Mouse (Mus musculus) hindbrain, postnatal 0 days (tissue): ENCODE data around the gene Pirb. TPM values are rescaled to one million over a fixed set of nuclear protein-coding genes. Genes with fewer than 3 reads are reported as not detected.
A peak's percentile ranks its signal among the peaks of the same experiment; 100 is the strongest.

ENCODE experiments used
- ATAC-seq: fragments of 200-750 bp; cut with Nextera tagmentation; 2 replicates; pipeline ENCODE4 v1.8.0; 2017; ENCODE audit warnings: mild to moderate bottlenecking, moderate TSS enrichment, moderate library complexity
- DNase-seq: peaks from one replicate; pipeline ENCODE4 v3.0.0-alpha.2; 2015; ENCODE audit warnings: low spot score
- H3K27ac ChIP-seq: fragments of 300-500 bp; sonication (generic); 2 replicates; pipeline ENCODE4 v1.5.1; 2014; ENCODE audit warnings: mild to moderate bottlenecking
- H3K27me3 ChIP-seq: fragments of 300-500 bp; sonication (generic); 2 replicates; pipeline ENCODE4 v1.6.1; 2014; ENCODE audit warnings: low read length, mixed read lengths; ENCODE audit not compliant: insufficient read depth
- H3K36me3 ChIP-seq: fragments of 300-500 bp; sonication (generic); 2 replicates; pipeline ENCODE4 v1.6.1; 2014; ENCODE audit warnings: low read length, mixed read lengths; ENCODE audit not compliant: insufficient read depth
- H3K4me1 ChIP-seq: fragments of 300-500 bp; sonication (generic); 2 replicates; pipeline ENCODE4 v1.6.1; 2014; ENCODE audit warnings: antibody characterized with exemption, low read length, mixed read lengths; ENCODE audit not compliant: insufficient read depth
- H3K4me2 ChIP-seq: fragments of 300-500 bp; sonication (generic); 2 replicates; pipeline ENCODE4 v1.6.1; 2014; ENCODE audit warnings: low read depth, mild to moderate bottlenecking, low read length, moderate library complexity, mixed read lengths
- H3K4me3 ChIP-seq: fragments of 300-500 bp; sonication (generic); 2 replicates; pipeline ENCODE4 v1.5.1; 2014; ENCODE audit warnings: low read length
- H3K9ac ChIP-seq: fragments of 300-500 bp; sonication (generic); replicated peaks from 2 replicates; pipeline ENCODE4 v1.6.1; 2014; ENCODE audit warnings: mild to moderate bottlenecking, low read length, moderate library complexity, mixed read lengths
- H3K9me3 ChIP-seq: fragments of 300-500 bp; sonication (generic); 2 replicates; pipeline ENCODE4 v1.6.1; 2016; ENCODE audit warnings: low read length, mixed read lengths
- CTCF ChIP-seq: IDR thresholded peaks from 2 replicates; pipeline ENCODE4 v1.5.1; 2016; ENCODE audit warnings: antibody characterized with exemption, control low read depth, low read depth
- WGBS: fragments of 180-500 bp; shearing (Covaris S2); extraction: QIAGEN DNeasy Blood & Tissue Kit; methylation state at CpG from one replicate; pipeline ENCODE4 v1.1.7; 2014; 5-methylcytosine and 5-hydroxymethylcytosine counted together
- polyA plus RNA-seq: library from polyadenylated mRNA; unstranded; fragments of >200 nt; fragmentation: Nextera tagmentation; extraction: Ambion mirVana; gene quantifications from 2 replicates; pipeline ENCODE4 v1.2.1, GENCODE M21; 2015
- total RNA-seq: library from RNA; depleted of rRNA; stranded (reverse); fragments of >200 nt; gene quantifications from 2 replicates; pipeline ENCODE4 v1.2.3, GENCODE M21; 2014

The Pirb gene
- total and polyA plus RNA-seq, 2 experiments from 2014 or later: 0.37 to 0.39 TPM

- Histone ChIP-seq H3K4me2 (no peak within 1 kb of the TSS), H3K36me3 (peaks cover 18% of the 10 kb centered on the region; the same call in 1 of the 2 replicates), H3K9ac (no peak within 1 kb of the TSS), H3K9me3 (no peaks in the 10 kb centered on the region), H3K27ac (no peak within 1 kb of the TSS), H3K27me3 (no peaks in the 10 kb centered on the region), H3K4me3 (no peak within 1 kb of the TSS), H3K4me1 (no peaks in the 10 kb centered on the region)
- whole genome bisulfite sequencing: 56% methylated on average over 9 of the region's 9 CpGs
- no peak for TF ChIP-seq CTCF
- DNase-seq: no peak
- no peak for ATAC-seq
Measured at GRCm38 (mm10) chr7:3677342-3677741, 42.8 kb downstream of the Pirb start, which contains the start of gene Tmc4. Gene Tmc4 (minus strand): TSS chr7:3677553.

- TF ChIP-seq CTCF: no peak
- H3K4me1 ChIP-seq: no peaks in the 10 kb centered on the region
- no peak overlapping the region for H3K27ac ChIP-seq
- H3K4me3 ChIP-seq: no peak overlapping the region
- ATAC-seq (no peak), DNase-seq (no peak)
- H3K27me3 ChIP-seq: no peaks in the 10 kb centered on the region
- no peak overlapping the region for H3K4me2 ChIP-seq
- 84% methylated on average over 12 of the region's 12 CpGs for WGBS
- peaks cover 14% of the 10 kb centered on the region; the same call in 1 of the 2 replicates for H3K36me3 ChIP-seq
- H3K9me3 ChIP-seq: no peaks in the 10 kb centered on the region
- no peak overlapping the region for H3K9ac ChIP-seq
Measured at GRCm38 (mm10) chr7:3676371-3676770, 43.8 kb downstream of the Pirb start.

- DNase-seq: no peak
- no peak for TF ChIP-seq CTCF
- H3K4me2 ChIP-seq: no peak overlapping the region
- no peaks in the 10 kb centered on the region for H3K9me3 ChIP-seq
- H3K27ac ChIP-seq: no peak overlapping the region
- H3K27me3 ChIP-seq: no peaks in the 10 kb centered on the region
- WGBS: 81% methylated on average over 3 of the region's 3 CpGs
- no peaks in the 10 kb centered on the region for H3K4me1 ChIP-seq
- no peak overlapping the region for H3K9ac ChIP-seq
- ATAC-seq: 0 out of 2 replicates have a peak, but pooled peaks have one; percentile 10
- H3K36me3 ChIP-seq: peaks cover 7% of the 10 kb centered on the region; the same call in 1 of the 2 replicates
- no peak overlapping the region for H3K4me3 ChIP-seq
Measured at GRCm38 (mm10) chr7:3675228-3675548, 45.0 kb downstream of the Pirb start.

- H3K27me3 ChIP-seq: no peaks in the 10 kb centered on the region
- TF ChIP-seq CTCF: peak; percentile 95
- no peak overlapping the region for H3K4me2 ChIP-seq
- 69% methylated on average over 10 of the region's 10 CpGs for WGBS
- H3K27ac ChIP-seq: no peak overlapping the region
- peaks cover 5% of the 10 kb centered on the region; the same call in 1 of the 2 replicates for H3K36me3 ChIP-seq
- H3K9ac ChIP-seq: 0 out of 2 replicates have a peak overlapping the region, but pooled peaks have one; percentile 9
- no peaks in the 10 kb centered on the region for H3K4me1 ChIP-seq
- DNase-seq (peak; percentile 90), ATAC-seq (peak; percentile 90)
- H3K9me3 ChIP-seq: no peaks in the 10 kb centered on the region
- no peak overlapping the region for H3K4me3 ChIP-seq
Measured at GRCm38 (mm10) chr7:3674507-3675227, 45.5 kb downstream of the Pirb start.

GRCm38 (mm10) chr7:3666921-3667391 lies 53.2 kb downstream of the Pirb start:
- no peak for ATAC-seq

GRCm38 (mm10) chr7:3665215-3666114 lies 54.7 kb downstream of the Pirb start, which contains the start of gene Leng1:
Gene Leng1 (minus strand): TSS chr7:3665840.
- WGBS: 3% methylated on average over 45 of the region's 45 CpGs
- H3K9ac ChIP-seq: peak within 1 kb of the TSS; percentile 64
- no peaks in the 10 kb centered on the region for H3K4me1 ChIP-seq
- no peaks in the 10 kb centered on the region for H3K27me3 ChIP-seq
- peak within 1 kb of the TSS; percentile 62 for H3K4me3 ChIP-seq
- TF ChIP-seq CTCF: no peak
- DNase-seq (peak; percentile 99), ATAC-seq (peak; percentile 99)
- no peaks in the 10 kb centered on the region for H3K9me3 ChIP-seq
- peak within 1 kb of the TSS; percentile 62 for H3K4me2 ChIP-seq
- peaks cover 15% of the 10 kb centered on the region; the same call in 1 of the 2 replicates for H3K36me3 ChIP-seq
- H3K27ac ChIP-seq: peak within 1 kb of the TSS; percentile 79

More at GRCm38 (mm10) chr7:3666921-3667391, 53.2 kb downstream of the Pirb start:
- no peaks in the 10 kb centered on the region for H3K4me1 ChIP-seq
- peak; percentile 25; the same call in 1 of the 2 replicates for TF ChIP-seq CTCF
- 0 out of 2 replicates have a peak overlapping the region, but pooled peaks have one; percentile 13 for H3K4me2 ChIP-seq
- no peaks in the 10 kb centered on the region for H3K9me3 ChIP-seq
- no peaks in the 10 kb centered on the region for H3K27me3 ChIP-seq
- no peak overlapping the region for H3K4me3 ChIP-seq
- H3K9ac ChIP-seq: no peak overlapping the region
- H3K27ac ChIP-seq: no peak overlapping the region
- peaks cover 9% of the 10 kb centered on the region; the same call in 1 of the 2 replicates for H3K36me3 ChIP-seq
- WGBS: 29% methylated on average over 14 of the region's 14 CpGs
- no peak for DNase-seq
